Mouse (Mus musculus): ENCODE results near the gene Ptpn1.
A peak's percentile ranks its signal among the peaks of the same experiment; 100 is the strongest.

Ptpn1 gene

GRCm38 (mm10) chr2:167920960-167921495, 10.8 kb upstream of the Ptpn1 start:
- no peak for DNase-seq (ENCODE audit: low read depth in 2 of 2, low spot score in 2 of 2)

- DNase-seq (ENCODE audit: low read depth in 2 of 2, low spot score in 2 of 2): no peak
These were observed 10.0 kb upstream of the Ptpn1 start for GRCm38 (mm10) chr2:167921823-167922222.

GRCm38 (mm10) chr2:167924011-167924410, 7.8 kb upstream of the Ptpn1 start:
- no peak for DNase-seq (ENCODE audit: low read depth in 2 of 2, low spot score in 2 of 2)

- DNase-seq (ENCODE audit: low read depth in 2 of 2, low spot score in 2 of 2): peak; percentile 74 to 86
These were observed 6.9 kb upstream of the Ptpn1 start for GRCm38 (mm10) chr2:167924803-167925604.

- DNase-seq (ENCODE audit: low read depth in 2 of 2, low spot score in 2 of 2): no peak
These were observed 5.7 kb upstream of the Ptpn1 start for GRCm38 (mm10) chr2:167925841-167926800.

- no peak for DNase-seq (ENCODE audit: low read depth in 2 of 2, low spot score in 2 of 2)
These were observed 3.8 kb upstream of the Ptpn1 start for GRCm38 (mm10) chr2:167928002-167928526.

GRCm38 (mm10) chr2:167928972-167929371, 2.9 kb upstream of the Ptpn1 start:
- no peak for DNase-seq (ENCODE audit: low read depth in 2 of 2, low spot score in 2 of 2)

- no peak for DNase-seq (ENCODE audit: low read depth in 2 of 2, low spot score in 2 of 2)
These were observed 882 bp upstream of the Ptpn1 start for GRCm38 (mm10) chr2:167930975-167931374.

- DNase-seq (ENCODE audit: low read depth in 2 of 2, low spot score in 2 of 2): peak in 1 of 2 experiments; percentile 27
These were observed 922 bp downstream of the Ptpn1 start for GRCm38 (mm10) chr2:167932727-167933231.

GRCm38 (mm10) chr2:167933397-167933796, 1.5 kb downstream of the Ptpn1 start:
- DNase-seq (ENCODE audit: low read depth in 2 of 2, low spot score in 2 of 2): no peak

- DNase-seq (ENCODE audit: low read depth in 2 of 2, low spot score in 2 of 2): no peak
These were observed 4.1 kb downstream of the Ptpn1 start for GRCm38 (mm10) chr2:167935956-167936355.

- DNase-seq (ENCODE audit: low read depth in 2 of 2, low spot score in 2 of 2): no peak
These were observed 6.9 kb downstream of the Ptpn1 start for GRCm38 (mm10) chr2:167938786-167939185.

GRCm38 (mm10) chr2:167939204-167939603, 7.3 kb downstream of the Ptpn1 start:
- DNase-seq (ENCODE audit: low read depth in 2 of 2, low spot score in 2 of 2): no peak

- no peak for DNase-seq (ENCODE audit: low read depth in 2 of 2, low spot score in 2 of 2)
These were observed 8.0 kb downstream of the Ptpn1 start for GRCm38 (mm10) chr2:167939632-167940399.

GRCm38 (mm10) chr2:167940636-167941035, 8.8 kb downstream of the Ptpn1 start:
- no peak for DNase-seq (ENCODE audit: low read depth in 2 of 2, low spot score in 2 of 2)

GRCm38 (mm10) chr2:167941320-167941719, 9.5 kb downstream of the Ptpn1 start:
- DNase-seq (ENCODE audit: low read depth in 2 of 2, low spot score in 2 of 2): no peak

GRCm38 (mm10) chr2:167941745-167942176, 9.9 kb downstream of the Ptpn1 start:
- no peak for DNase-seq (ENCODE audit: low read depth in 2 of 2, low spot score in 2 of 2)

- peak in 1 of 2 experiments; percentile 65 for DNase-seq (ENCODE audit: low read depth in 2 of 2, low spot score in 2 of 2)
These were observed 10.5 kb downstream of the Ptpn1 start for GRCm38 (mm10) chr2:167942199-167942925.

- peak in 1 of 2 experiments; percentile 74 for DNase-seq (ENCODE audit: low read depth in 2 of 2, low spot score in 2 of 2)
These were observed 11.2 kb downstream of the Ptpn1 start for GRCm38 (mm10) chr2:167942926-167943633.
